Mouse (Mus musculus): ENCODE measurements at regions not wholly inside any gene's neighbourhood (a gene's known extent, or its start where the extent isn't known, plus 50 kb on each side); places are given as distances from the start of the nearest gene placed in this dataset.
"Not testable (repeated sequence)": the region's sequence is repeated elsewhere in the genome, so short reads cannot be mapped to it uniquely, and the experiment has no call there.

- in situ Hi-C loops (cut with MboI; ENCODE audit: unreplicated experiment in 2 of 2): no loop called here
Observed at GRCm38 (mm10) chr1:47306961-47307360, 414.3 kb upstream of the Slc39a10 start.

GRCm38 (mm10) chr1:47299311-47299710 lies 406.7 kb upstream of the Slc39a10 start:
- in situ Hi-C loops (cut with MboI; ENCODE audit: unreplicated experiment in 2 of 2): no loop called here

- in situ Hi-C loops (cut with MboI; ENCODE audit: unreplicated experiment in 2 of 2): no loop called here
Observed at GRCm38 (mm10) chr1:47285639-47286038, 393.0 kb upstream of the Slc39a10 start.

GRCm38 (mm10) chr1:47278321-47279020 lies 385.8 kb upstream of the Slc39a10 start:
- in situ Hi-C loops (cut with MboI; ENCODE audit: unreplicated experiment in 2 of 2): no loop called here

- in situ Hi-C loops (cut with MboI; ENCODE audit: unreplicated experiment in 2 of 2): no loop called here
Observed at GRCm38 (mm10) chr1:47277839-47278238, 385.2 kb upstream of the Slc39a10 start.

- in situ Hi-C loops (cut with MboI; ENCODE audit: unreplicated experiment in 2 of 2): no loop called here
Observed at GRCm38 (mm10) chr1:47272131-47272530, 379.5 kb upstream of the Slc39a10 start.

GRCm38 (mm10) chr1:47263611-47264010 lies 371.0 kb upstream of the Slc39a10 start:
- in situ Hi-C loops (cut with MboI; ENCODE audit: unreplicated experiment in 2 of 2): no loop called here

- in situ Hi-C loops (cut with MboI; ENCODE audit: unreplicated experiment in 2 of 2): no loop called here
Observed at GRCm38 (mm10) chr1:47261505-47262130, 369.0 kb upstream of the Slc39a10 start.

- in situ Hi-C loops (cut with MboI; ENCODE audit: unreplicated experiment in 2 of 2): not testable (repeated sequence)
Observed at GRCm38 (mm10) chr1:47250706-47251105, 358.1 kb upstream of the Slc39a10 start.

GRCm38 (mm10) chr1:47217088-47217487 lies 324.4 kb upstream of the Slc39a10 start:
- in situ Hi-C loops (cut with MboI; ENCODE audit: unreplicated experiment in 2 of 2): no loop called here

GRCm38 (mm10) chr1:47216419-47217002 lies 323.9 kb upstream of the Slc39a10 start:
- in situ Hi-C loops (cut with MboI; ENCODE audit: unreplicated experiment in 2 of 2): no loop called here

GRCm38 (mm10) chr1:47213476-47213875 lies 320.8 kb upstream of the Slc39a10 start:
- in situ Hi-C loops (cut with MboI; ENCODE audit: unreplicated experiment in 2 of 2): no loop called here

GRCm38 (mm10) chr1:47193001-47193400 lies 300.3 kb upstream of the Slc39a10 start:
- in situ Hi-C loops (cut with MboI; ENCODE audit: unreplicated experiment in 2 of 2): no loop called here

GRCm38 (mm10) chr1:47164417-47164816 lies 271.8 kb upstream of the Slc39a10 start:
- in situ Hi-C loops (cut with MboI; ENCODE audit: unreplicated experiment in 2 of 2): no loop called here

GRCm38 (mm10) chr1:47163808-47164410 lies 271.3 kb upstream of the Slc39a10 start:
- in situ Hi-C loops (cut with MboI; ENCODE audit: unreplicated experiment in 2 of 2): no loop called here

- in situ Hi-C loops (cut with MboI; ENCODE audit: unreplicated experiment in 2 of 2): not testable (repeated sequence)
Observed at GRCm38 (mm10) chr1:47130031-47130430, 237.4 kb upstream of the Slc39a10 start.

- in situ Hi-C loops (cut with MboI; ENCODE audit: unreplicated experiment in 2 of 2): no loop called here
Observed at GRCm38 (mm10) chr1:47119636-47120035, 227.0 kb upstream of the Slc39a10 start.

- in situ Hi-C loops (cut with MboI; ENCODE audit: unreplicated experiment in 2 of 2): not testable (repeated sequence)
Observed at GRCm38 (mm10) chr1:47116681-47117080, 224.0 kb upstream of the Slc39a10 start.

- in situ Hi-C loops (cut with MboI; ENCODE audit: unreplicated experiment in 2 of 2): no loop called here
Observed at GRCm38 (mm10) chr1:47112494-47112893, 219.8 kb upstream of the Slc39a10 start.

- in situ Hi-C loops (cut with MboI; ENCODE audit: unreplicated experiment in 2 of 2): no loop called here
Observed at GRCm38 (mm10) chr1:47104055-47104454, 211.4 kb upstream of the Slc39a10 start.

GRCm38 (mm10) chr1:47103321-47103988 lies 210.8 kb upstream of the Slc39a10 start:
- in situ Hi-C loops (cut with MboI; ENCODE audit: unreplicated experiment in 2 of 2): no loop called here
